Comparison of ENCODE assay signal across 9 mouse cellular contexts in genomic region chr7:97345229-97345871, GRCm38 (mm10). TPM values are rescaled to one million over a fixed set of nuclear protein-coding genes. Genes with fewer than 3 reads are reported as not detected.
DNase-seq lines count a peak whose midpoint lies in the region; ATAC-seq lines count a peak whose summit lies in the region.
"Had no signal": no experiment of that assay in that cellular context is flagged by ENCODE, and none has a peak within 500 bp of the region (broad histone marks: within the 10 kb centered on the region; RNA-seq: fewer than 3 reads in every experiment).

No protein-coding gene starts in this region.

- H3K4me2 ChIP-seq in liver, embryonic 11.5 days: no peak overlapping the region
- H3K4me2 ChIP-seq in heart, embryonic 15.5 days: no peak overlapping the region
- H3K4me2 ChIP-seq: embryonic facial prominence, embryonic 12.5 days had no signal

- intact Hi-C loops in left cerebral cortex, postnatal 25 days (cut with DNase I): loop anchor here (1.0 to 2.0 kb wide), 2 partner anchors 42 to 359 kb away; no protein-coding TSS in a partner anchor

- no peak overlapping the region for H3K27ac ChIP-seq in liver, embryonic 11.5 days (ENCODE audit: low read depth, low read length)
- H3K27ac ChIP-seq in heart, embryonic 15.5 days: no peak overlapping the region
- H3K27ac ChIP-seq: embryonic facial prominence, embryonic 12.5 days had no signal

- H3K9ac ChIP-seq in liver, embryonic 11.5 days (ENCODE audit: low read depth, low read length): no peak overlapping the region
- no peak overlapping the region for H3K9ac ChIP-seq in heart, embryonic 15.5 days
- H3K9ac ChIP-seq: embryonic facial prominence, embryonic 12.5 days had no signal

- peak; percentile 2 for DNase-seq in liver
- DNase-seq in liver, embryonic 11.5 days (ENCODE audit: low spot score): no peak
- DNase-seq in cerebellum, postnatal 36 days: peak; percentile 43 to 56
- peak; percentile 80 to 96 for DNase-seq in left cerebral cortex, postnatal 25 days (ENCODE audit: low spot score in 2 of 2)
- no peak for DNase-seq in c-Kit-positive CD71-positive TER-119-positive erythroid progenitor cells, embryonic 14.5 days (ENCODE audit: low spot score)
- no peak for DNase-seq in testis, postnatal 14 days (ENCODE audit: low spot score)
- DNase-seq in kidney, postnatal 4 days: no peak

- H3K4me3 ChIP-seq in liver, embryonic 11.5 days (ENCODE audit: low read depth, low read length): no peak overlapping the region
- H3K4me3 ChIP-seq in heart, embryonic 15.5 days: no peak overlapping the region
- H3K4me3 ChIP-seq: embryonic facial prominence, embryonic 12.5 days had no signal

- no peak for ATAC-seq in liver, embryonic 11.5 days (replicated peaks; ENCODE audit: low FRiP score)
- peak; percentile 27; the same call in 1 of the 2 replicates for ATAC-seq in heart, embryonic 15.5 days (replicated peaks; ENCODE audit: insufficient number of reproducible peaks, insufficient read depth, low FRiP score, low read depth)

- H3K9me3 ChIP-seq in liver, embryonic 11.5 days (ENCODE audit: control insufficient read depth, low read length): no peaks in the 10 kb centered on the region
- H3K9me3 ChIP-seq in heart, embryonic 15.5 days (replicated peaks): no peaks in the 10 kb centered on the region
- H3K9me3 ChIP-seq: embryonic facial prominence, embryonic 12.5 days had no signal

- WGBS in liver, embryonic 11.5 days: 66% methylated on average over 10 of the region's 10 CpGs
- 51% methylated on average over 10 of the region's 10 CpGs for WGBS in heart, embryonic 15.5 days

- H3K4me1 ChIP-seq in liver, embryonic 11.5 days (replicated peaks; ENCODE audit: control insufficient read depth, insufficient read depth, low read length): peaks cover 10% of the 10 kb centered on the region; the same call in 1 of the 2 replicates
- peaks cover 17% of the 10 kb centered on the region; the same call in 1 of the 2 replicates for H3K4me1 ChIP-seq in heart, embryonic 15.5 days (replicated peaks)
- H3K4me1 ChIP-seq: embryonic facial prominence, embryonic 12.5 days had no signal

- no peaks in the 10 kb centered on the region for H3K27me3 ChIP-seq in liver, embryonic 11.5 days (replicated peaks; ENCODE audit: control insufficient read depth, insufficient read depth, low read length)
- H3K27me3 ChIP-seq in heart, embryonic 15.5 days: no peaks in the 10 kb centered on the region
- H3K27me3 ChIP-seq: embryonic facial prominence, embryonic 12.5 days had no signal

- no peaks in the 10 kb centered on the region for H3K36me3 ChIP-seq in liver, embryonic 11.5 days (ENCODE audit: control insufficient read depth, insufficient read depth, low read length)
- 0 out of 2 replicates have a peak, but pooled peaks cover 4% of the 10 kb centered on the region for H3K36me3 ChIP-seq in heart, embryonic 15.5 days

RNA-seq across cellular contexts. Expression of gene Kctd21, which starts 13.2 kb away (rescaled TPM):
- polyA plus RNA-seq in liver, embryonic 11.5 days (2014; fragmentation: Nextera tagmentation; extraction: Ambion mirVana): 2.2 and 2.6 TPM in 2 replicates
- polyA plus RNA-seq in heart, embryonic 15.5 days (2015; fragmentation: Nextera tagmentation; extraction: Ambion mirVana): 3.5 and 4.5 TPM in 2 replicates
- total RNA-seq in left cerebral cortex, postnatal 25 days (2021): 10 to 100 TPM; 14.1 to 15.3 TPM

RNA-seq across cellular contexts. Expression of gene Usp35, which starts 13.5 kb away (rescaled TPM):
- 0.86 and 0.92 TPM in 2 replicates for polyA plus RNA-seq in liver, embryonic 11.5 days (2014; fragmentation: Nextera tagmentation; extraction: Ambion mirVana)
- 0.60 and 1.8 TPM in 2 replicates for polyA plus RNA-seq in heart, embryonic 15.5 days (2015; fragmentation: Nextera tagmentation; extraction: Ambion mirVana)
- total RNA-seq in left cerebral cortex, postnatal 25 days (2021): 10 to 100 TPM; 13.7 to 15.6 TPM

RNA-seq across cellular contexts. Expression of gene Alg8, which starts 26.1 kb away (rescaled TPM):
- polyA plus RNA-seq in liver, embryonic 11.5 days (2014; fragmentation: Nextera tagmentation; extraction: Ambion mirVana): 66.4 and 74.2 TPM in 2 replicates
- 25.8 and 28.2 TPM in 2 replicates for polyA plus RNA-seq in heart, embryonic 15.5 days (2015; fragmentation: Nextera tagmentation; extraction: Ambion mirVana)
- 10 to 100 TPM; 11.8 to 12.9 TPM for total RNA-seq in left cerebral cortex, postnatal 25 days (2021)

RNA-seq across cellular contexts. Expression of gene Ndufc2, which starts 54.5 kb away (rescaled TPM):
- 355 and 359 TPM in 2 replicates for polyA plus RNA-seq in liver, embryonic 11.5 days (2014; fragmentation: Nextera tagmentation; extraction: Ambion mirVana)
- 451 and 701 TPM in 2 replicates for polyA plus RNA-seq in heart, embryonic 15.5 days (2015; fragmentation: Nextera tagmentation; extraction: Ambion mirVana)
- total RNA-seq in left cerebral cortex, postnatal 25 days (2021): 100 to 1,000 TPM; 228 to 241 TPM

Comparison
In these comparisons a context has a peak if more than half of its experiments do, and no peak if none do; other contexts are left out.
1. DNase-seq: peak in liver (single experiment), cerebellum, postnatal 36 days (2 of 2) and left cerebral cortex, postnatal 25 days (2 of 2); none in liver, embryonic 11.5 days (single experiment), c-Kit-positive CD71-positive TER-119-positive erythroid progenitor cells, embryonic 14.5 days (single experiment), testis, postnatal 14 days (single experiment) and kidney, postnatal 4 days (0 of 2).